Mouse (Mus musculus) spleen, adult 2 months (tissue): ENCODE data around the gene Acvr1.

Experiments
- CTCF ChIP-seq: fragments of 200-500 bp; IDR thresholded peaks from 2 replicates; pipeline ENCODE4 v1.5.1; 2011; ENCODE audit warnings: mild to moderate bottlenecking, inconsistent platforms; ENCODE audit not compliant: insufficient read depth, insufficient read length, insufficient replicate concordance; ENCODE audit errors: extremely low read depth
- POLR2A ChIP-seq: fragments of 200-500 bp; IDR thresholded peaks from 2 replicates; pipeline ENCODE4 v1.6.1; 2011; ENCODE audit warnings: low read depth, low read length, inconsistent platforms

DNA sequence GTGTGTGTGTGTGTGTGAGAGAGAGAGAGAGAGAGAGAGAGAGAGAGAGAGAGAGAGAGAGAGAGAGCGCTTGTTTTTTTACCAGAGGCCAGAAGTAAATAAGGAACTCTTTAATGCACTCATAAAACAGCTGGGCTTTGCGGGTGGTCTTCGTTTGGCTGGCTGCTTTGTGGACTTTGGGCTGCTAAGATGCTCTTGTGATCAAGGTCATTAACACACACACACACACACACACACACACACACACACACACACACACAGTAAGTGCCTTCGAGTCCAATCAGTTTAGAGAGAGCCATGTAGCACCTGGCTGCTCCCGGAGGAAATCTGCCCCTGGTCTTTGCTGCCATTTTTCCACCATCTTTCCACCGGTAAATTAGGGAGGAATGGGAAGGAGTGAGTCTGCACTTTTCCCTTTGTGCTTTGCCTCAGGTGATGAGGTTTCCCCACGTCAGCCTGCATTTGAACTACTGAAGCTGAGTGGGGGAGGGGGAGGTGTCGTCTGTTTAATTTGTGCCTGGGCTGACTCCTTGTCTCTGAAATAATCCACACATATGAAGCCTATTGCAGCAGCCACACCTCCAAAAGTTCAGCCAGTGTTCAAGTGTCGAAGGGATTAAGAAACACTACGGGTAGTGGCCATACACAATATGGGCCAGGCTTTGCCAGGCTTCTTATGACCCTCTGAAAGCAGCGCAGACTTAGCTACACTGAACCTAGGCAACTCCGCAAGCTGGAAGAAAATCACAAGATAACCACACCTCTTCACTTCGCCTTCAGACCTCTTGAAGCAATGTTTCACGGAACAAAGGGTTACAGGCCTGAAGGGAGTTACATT lies 80.3 kb downstream of the Acvr1 start:
- no peak for TF ChIP-seq POLR2A
- TF ChIP-seq CTCF, result no peak
